Mouse (Mus musculus) yolk sac, embryonic 10.5 days (tissue): ENCODE measurements around the gene Ccdc174.
A peak's percentile ranks its signal among the peaks of the same experiment; 100 is the strongest.
"Not testable (repeated sequence)": the region's sequence is repeated elsewhere in the genome, so short reads cannot be mapped to it uniquely, and the experiment has no call there.

Experiments used
- DNase-seq: peaks from one replicate; pipeline ENCODE4 v3.0.0-alpha.2; 2017; ENCODE audit warnings: low spot score

Ccdc174 gene

GRCm38 (mm10) chr6:91877885-91878651 lies at the start of gene Ccdc174:
Gene Ccdc174, plus strand, starts transcription at chr6:91878053.
- peak; percentile 95 for DNase-seq

- no peak for DNase-seq
These were observed 44.9 kb upstream of the Ccdc174 start for GRCm38 (mm10) chr6:91832863-91833440.

GRCm38 (mm10) chr6:91839010-91839871 lies 38.6 kb upstream of the Ccdc174 start:
- DNase-seq = peak; percentile 38

GRCm38 (mm10) chr6:91842897-91843627 lies 34.8 kb upstream of the Ccdc174 start:
- no peak for DNase-seq

- DNase-seq = no peak
These were observed 34.2 kb upstream of the Ccdc174 start for GRCm38 (mm10) chr6:91843628-91844153.

GRCm38 (mm10) chr6:91852550-91852949 lies 25.3 kb upstream of the Ccdc174 start:
- DNase-seq = no peak

DNA sequence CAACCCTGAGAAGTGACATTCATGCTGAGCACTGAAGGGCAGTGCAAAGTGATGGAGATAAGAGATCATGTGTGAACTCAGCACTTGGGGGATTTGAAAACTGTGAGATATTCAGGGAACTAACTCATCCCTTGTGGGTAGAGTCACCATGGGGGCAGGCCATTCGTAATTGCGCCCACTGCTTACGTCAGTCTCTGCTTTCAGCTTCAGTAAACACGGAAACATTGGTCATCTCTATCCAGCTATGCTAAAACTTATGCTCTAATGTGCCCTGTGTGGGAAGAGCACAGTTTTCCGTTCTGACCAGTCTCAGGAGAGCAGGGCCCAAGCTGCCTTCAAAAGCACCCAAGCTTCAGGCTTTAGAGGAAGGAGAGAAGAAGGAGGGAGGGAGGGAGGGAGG lies 19.5 kb upstream of the Ccdc174 start:
- DNase-seq = no peak

DNA sequence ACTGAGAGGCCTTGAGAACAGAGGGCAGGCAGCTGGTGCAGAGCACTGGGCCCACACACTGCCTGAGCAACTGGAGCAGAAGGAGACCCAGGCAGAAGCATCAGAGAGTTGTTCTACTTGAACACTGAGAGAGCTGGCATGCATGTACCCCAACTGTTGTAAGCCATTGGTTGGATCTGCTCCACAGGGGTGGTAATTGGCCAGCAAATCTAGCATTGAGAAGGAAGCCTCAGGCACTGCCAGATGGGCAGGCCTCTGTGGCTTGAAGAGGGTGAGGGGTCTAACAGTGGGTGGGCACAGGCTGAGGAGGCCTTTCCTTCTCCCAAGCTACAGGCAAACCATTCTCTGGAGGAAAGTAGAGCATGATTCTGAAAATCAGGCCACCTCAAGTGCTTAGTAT lies 15.0 kb upstream of the Ccdc174 start:
- no peak for DNase-seq

GRCm38 (mm10) chr6:91864595-91864994 lies 13.3 kb upstream of the Ccdc174 start:
- DNase-seq = no peak

GRCm38 (mm10) chr6:91865601-91866000 lies 12.3 kb upstream of the Ccdc174 start:
- DNase-seq = no peak

GRCm38 (mm10) chr6:91868091-91868490 lies 9.8 kb upstream of the Ccdc174 start:
- DNase-seq = no peak

DNA sequence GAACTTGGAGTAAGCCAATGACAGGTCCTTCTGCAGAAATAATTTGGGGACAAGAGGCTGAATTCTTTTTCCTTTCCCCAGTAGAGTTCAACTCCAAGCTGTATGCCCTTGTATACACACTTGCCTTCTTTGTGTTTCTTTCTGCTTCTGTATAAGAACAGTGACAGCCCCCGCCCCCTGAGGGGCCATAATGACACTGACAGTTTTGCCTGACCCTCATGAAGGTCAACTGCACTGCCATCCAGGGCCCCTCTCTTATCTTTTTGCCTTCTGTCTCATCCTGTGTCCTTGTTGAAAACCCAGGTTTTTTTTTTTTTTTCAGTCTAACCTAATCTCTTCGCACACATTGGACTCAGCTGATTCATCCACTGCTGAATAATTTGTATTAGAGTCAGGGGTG lies 5.1 kb upstream of the Ccdc174 start:
- no peak for DNase-seq

DNA sequence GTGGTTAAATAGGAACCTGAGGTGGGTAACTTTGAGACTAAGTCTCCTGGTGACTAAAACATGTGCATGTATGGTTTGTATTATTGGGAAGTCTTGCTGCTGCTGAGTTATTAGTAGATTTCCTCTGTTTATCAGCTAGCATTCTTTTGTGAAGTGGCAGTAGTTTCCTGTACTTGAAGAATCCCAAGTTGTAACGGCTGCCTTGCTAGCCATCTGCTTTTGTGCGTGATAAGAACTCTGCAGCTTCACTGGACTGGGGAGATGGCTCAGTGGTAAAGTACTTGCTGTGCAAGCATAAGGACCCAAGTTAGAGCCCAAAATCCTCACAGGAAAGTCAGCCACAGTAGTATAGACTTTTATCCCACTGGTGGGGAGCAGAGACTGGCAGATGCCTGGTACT lies 6.0 kb downstream of the Ccdc174 start:
- no peak for DNase-seq

- DNase-seq = no peak
These were observed 11.5 kb downstream of the Ccdc174 start for GRCm38 (mm10) chr6:91889255-91889906.

DNA sequence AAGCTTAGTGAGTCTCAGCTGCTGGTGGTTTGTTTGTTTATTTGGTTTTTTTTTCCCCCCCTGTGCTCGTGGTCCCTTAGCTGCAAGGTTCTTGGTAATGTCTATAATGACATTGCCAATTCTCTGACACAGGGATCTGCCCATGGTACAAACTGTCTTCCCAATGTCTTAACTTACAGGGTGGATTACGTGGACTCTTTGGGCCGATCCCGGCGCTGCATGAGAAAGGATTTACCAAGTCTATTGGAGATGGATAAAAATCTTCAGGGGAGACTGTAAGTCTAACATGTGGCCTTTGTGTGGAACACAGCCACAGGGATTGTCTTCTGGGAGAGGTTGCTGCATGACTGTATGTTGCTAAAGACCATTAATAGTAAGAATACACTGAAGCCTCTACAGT lies 12.8 kb downstream of the Ccdc174 start:
- DNase-seq = no peak

DNA sequence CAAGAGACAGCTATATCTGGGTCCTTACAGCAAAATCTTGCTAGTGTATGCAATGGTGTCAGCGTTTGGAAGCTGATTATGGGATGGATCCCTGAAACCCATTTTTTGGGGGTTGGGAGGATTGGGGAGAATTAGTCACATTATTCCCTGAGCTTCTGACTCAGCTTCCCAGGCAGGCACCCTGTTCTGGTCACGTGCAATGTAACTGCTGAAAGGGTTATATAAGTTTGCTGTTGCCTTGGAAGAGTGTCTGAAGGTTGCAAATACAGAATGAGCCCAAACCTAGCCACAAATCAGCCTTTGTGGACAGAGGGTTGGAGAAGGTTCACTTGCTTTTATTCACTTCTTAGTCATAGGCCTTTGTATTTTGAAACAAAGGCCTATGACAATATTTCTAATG lies 13.9 kb downstream of the Ccdc174 start:
- no peak for DNase-seq

DNA sequence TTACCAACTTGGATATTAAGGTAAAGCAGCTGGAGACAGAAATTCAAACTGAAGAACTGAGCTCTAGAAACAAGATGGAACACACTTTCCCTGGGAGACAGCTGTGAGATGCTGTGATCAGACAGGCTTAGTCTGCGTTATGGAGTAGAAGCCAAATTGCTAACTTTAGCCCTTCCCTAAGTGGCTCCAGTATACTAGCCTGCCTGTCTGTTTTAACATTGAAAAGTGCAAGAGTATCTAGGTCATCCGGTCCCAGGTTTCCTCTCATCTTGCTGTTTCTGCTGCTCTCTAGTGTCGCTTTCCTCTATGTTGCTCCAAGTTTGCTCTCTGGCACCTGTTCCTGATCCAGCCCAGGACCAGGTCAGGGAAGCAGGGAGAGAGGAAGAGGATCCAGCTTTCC lies 18.9 kb downstream of the Ccdc174 start:
- DNase-seq = no peak

DNA sequence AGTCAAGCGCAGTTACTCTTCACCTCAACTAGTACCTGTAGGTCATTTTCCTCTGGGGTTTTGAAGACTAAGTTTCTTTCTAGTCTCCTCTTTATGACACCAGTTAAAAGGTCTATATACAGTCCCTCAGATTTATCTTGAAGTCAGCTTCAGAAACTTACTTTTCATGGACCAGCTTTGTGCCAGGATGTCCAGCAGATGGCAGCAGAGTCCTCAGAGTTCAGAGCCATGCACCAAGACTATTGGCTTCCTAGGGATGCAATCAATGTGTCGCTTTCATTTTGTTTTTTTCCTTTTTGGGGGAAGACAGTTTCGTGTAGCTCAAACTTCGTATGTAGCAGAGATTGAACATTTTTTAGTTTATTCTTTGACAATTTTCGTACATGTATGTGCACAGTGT lies 23.7 kb downstream of the Ccdc174 start:
- DNase-seq = peak; percentile 56

DNA sequence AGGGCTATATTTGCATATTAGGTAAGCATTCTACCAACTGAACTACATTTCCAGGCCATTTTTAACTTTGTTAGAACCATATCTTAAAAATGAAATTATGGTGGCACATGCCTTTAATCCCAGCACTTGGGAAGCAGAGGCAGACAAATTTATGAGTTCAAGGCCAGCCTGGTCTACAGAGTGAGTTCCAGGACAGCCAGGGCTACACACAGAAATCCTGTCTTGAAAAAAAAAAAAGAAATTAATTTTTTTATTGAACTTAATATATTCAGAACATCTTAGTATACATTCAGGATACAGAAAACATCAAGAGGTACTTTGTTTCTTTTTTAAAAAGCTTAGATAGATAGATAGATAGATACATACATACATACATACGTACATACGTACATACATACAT lies 24.7 kb downstream of the Ccdc174 start, which contains the start of gene 4930590J08Rik:
4930590J08Rik (plus strand) TSS at position 301 of the 400 bp plus-strand sequence.
- DNase-seq = not testable (repeated sequence)

- DNase-seq = no peak
These were observed 36.2 kb downstream of the Ccdc174 start for GRCm38 (mm10) chr6:91914011-91914410.

DNA sequence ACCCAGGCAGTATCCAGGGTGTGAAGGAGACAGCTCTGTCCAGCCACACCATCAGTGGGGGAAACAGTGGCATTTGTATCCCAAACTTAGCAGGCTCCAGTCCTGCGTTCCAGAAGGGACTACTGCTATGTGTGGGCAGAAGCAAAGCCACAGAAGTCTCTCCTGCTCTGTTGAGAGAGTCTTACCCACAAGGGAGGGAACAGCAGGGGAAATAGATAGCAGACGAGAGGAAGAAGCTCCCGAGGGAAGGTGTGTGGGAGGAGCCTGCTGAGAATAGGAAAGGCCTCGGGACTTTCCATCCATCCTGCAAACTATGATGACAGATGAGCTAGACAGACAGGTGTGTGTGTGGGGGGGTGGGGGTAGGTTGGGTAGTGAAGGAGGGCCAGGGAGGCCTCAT lies 39.4 kb downstream of the Ccdc174 start:
- DNase-seq = no peak
